Mouse (Mus musculus): ENCODE measurements at regions not wholly inside any gene's neighbourhood (a gene's known extent, or its start where the extent isn't known, plus 50 kb on each side); places are given as distances from the start of the nearest gene placed in this dataset.

- Histone ChIP-seq H3K4me3 (ENCODE audit: insufficient read depth in 1 of 2, low read depth in 1 of 2, low read length in 2 of 2, poor library complexity in 1 of 2, severe bottlenecking in 1 of 2) (no peak overlapping the region), H3K4me1 (ENCODE audit: control insufficient read depth in 2 of 2, insufficient read depth in 2 of 2, low read length in 2 of 2, poor library complexity in 1 of 2) (no peaks in the 10 kb centered on the region), H3K9me3 (ENCODE audit: control insufficient read depth, insufficient read depth, low read depth, low read length) (no peaks in the 10 kb centered on the region), H3K27ac (ENCODE audit: insufficient read depth, low read depth, low read length, poor library complexity, severe bottlenecking) (no peak overlapping the region), H3K36me3 (ENCODE audit: control insufficient read depth, insufficient read depth, low read length, poor library complexity, severe bottlenecking) (no peaks in the 10 kb centered on the region), H3K9ac (ENCODE audit: insufficient read depth, low read depth, low read length, poor library complexity, severe bottlenecking) (no peak overlapping the region)
- DNase-seq (ENCODE audit: low read depth, low spot score), result no peak
- TF ChIP-seq CHD2 (IDR thresholded peaks at IDR 0.05; ENCODE audit: low read depth, low read length), result no peak
- no peak for TF ChIP-seq ZC3H11A (IDR thresholded peaks at IDR 0.05; ENCODE audit: borderline replicate concordance, low read depth, low read length)
- no peak for TF ChIP-seq MAFK (IDR thresholded peaks at IDR 0.05; ENCODE audit: insufficient read depth, low read depth, low read length)
- no peak for TF ChIP-seq ZNF384 (IDR thresholded peaks at IDR 0.05; ENCODE audit: low read depth, low read length)
- TF ChIP-seq HCFC1 (IDR thresholded peaks at IDR 0.05; ENCODE audit: borderline replicate concordance, insufficient read depth, low read length), result no peak
- in situ Hi-C loops (cut with MboI; ENCODE audit: low sequenced_read_pairs in 2 of 2, unreplicated experiment in 2 of 2), result no loop called here
Measured at GRCm38 (mm10) chr1:35390371-35390770, 540.6 kb downstream of the Plekhb2 start.

GRCm38 (mm10) chr1:35390858-35391586, 541.2 kb downstream of the Plekhb2 start:
- H3K27ac ChIP-seq (ENCODE audit: insufficient read depth, low read depth, low read length, poor library complexity, severe bottlenecking), result no peak overlapping the region
- in situ Hi-C loops (cut with MboI; ENCODE audit: low sequenced_read_pairs in 2 of 2, unreplicated experiment in 2 of 2), result no loop called here
- DNase-seq (ENCODE audit: low read depth, low spot score), result no peak

GRCm38 (mm10) chr1:35393550-35394118, 543.9 kb downstream of the Plekhb2 start:
- Histone ChIP-seq H3K4me3 (ENCODE audit: insufficient read depth in 1 of 2, low read depth in 1 of 2, low read length in 2 of 2, poor library complexity in 1 of 2, severe bottlenecking in 1 of 2) (no peak overlapping the region), H3K27ac (ENCODE audit: insufficient read depth, low read depth, low read length, poor library complexity, severe bottlenecking) (no peak overlapping the region), H3K36me3 (ENCODE audit: control insufficient read depth, insufficient read depth, low read length, poor library complexity, severe bottlenecking) (no peaks in the 10 kb centered on the region), H3K9me3 (ENCODE audit: control insufficient read depth, insufficient read depth, low read depth, low read length) (no peaks in the 10 kb centered on the region), H3K4me1 (ENCODE audit: control insufficient read depth in 2 of 2, insufficient read depth in 2 of 2, low read length in 2 of 2, poor library complexity in 1 of 2) (no peaks in the 10 kb centered on the region), H3K9ac (ENCODE audit: insufficient read depth, low read depth, low read length, poor library complexity, severe bottlenecking) (no peak overlapping the region)
- in situ Hi-C loops (cut with MboI; ENCODE audit: low sequenced_read_pairs in 2 of 2, unreplicated experiment in 2 of 2), result no loop called here
- TF ChIP-seq HCFC1 (IDR thresholded peaks at IDR 0.05; ENCODE audit: borderline replicate concordance, insufficient read depth, low read length) (no peak), ZC3H11A (IDR thresholded peaks at IDR 0.05; ENCODE audit: borderline replicate concordance, low read depth, low read length) (no peak), MAFK (IDR thresholded peaks at IDR 0.05; ENCODE audit: insufficient read depth, low read depth, low read length) (no peak), CHD2 (IDR thresholded peaks at IDR 0.05; ENCODE audit: low read depth, low read length) (no peak), ZNF384 (IDR thresholded peaks at IDR 0.05; ENCODE audit: low read depth, low read length) (no peak)
- no peak for DNase-seq (ENCODE audit: low read depth, low spot score)

More at GRCm38 (mm10) chr1:35390858-35391586, 541.2 kb downstream of the Plekhb2 start:
- Histone ChIP-seq H3K4me1 (ENCODE audit: control insufficient read depth in 2 of 2, insufficient read depth in 2 of 2, low read length in 2 of 2, poor library complexity in 1 of 2) (no peaks in the 10 kb centered on the region), H3K36me3 (ENCODE audit: control insufficient read depth, insufficient read depth, low read length, poor library complexity, severe bottlenecking) (no peaks in the 10 kb centered on the region), H3K9ac (ENCODE audit: insufficient read depth, low read depth, low read length, poor library complexity, severe bottlenecking) (no peak overlapping the region), H3K9me3 (ENCODE audit: control insufficient read depth, insufficient read depth, low read depth, low read length) (no peaks in the 10 kb centered on the region), H3K4me3 (ENCODE audit: insufficient read depth in 1 of 2, low read depth in 1 of 2, low read length in 2 of 2, poor library complexity in 1 of 2, severe bottlenecking in 1 of 2) (no peak overlapping the region)
- TF ChIP-seq HCFC1 (IDR thresholded peaks at IDR 0.05; ENCODE audit: borderline replicate concordance, insufficient read depth, low read length), result no peak
- TF ChIP-seq ZNF384 (IDR thresholded peaks at IDR 0.05; ENCODE audit: low read depth, low read length), result no peak

GRCm38 (mm10) chr1:35400674-35401359, 551.0 kb downstream of the Plekhb2 start:
- H3K9me3 ChIP-seq (ENCODE audit: control insufficient read depth, insufficient read depth, low read depth, low read length), result no peaks in the 10 kb centered on the region
- no peak overlapping the region for H3K27ac ChIP-seq (ENCODE audit: insufficient read depth, low read depth, low read length, poor library complexity, severe bottlenecking)
- no peak overlapping the region for H3K9ac ChIP-seq (ENCODE audit: insufficient read depth, low read depth, low read length, poor library complexity, severe bottlenecking)
- H3K36me3 ChIP-seq (ENCODE audit: control insufficient read depth, insufficient read depth, low read length, poor library complexity, severe bottlenecking), result no peaks in the 10 kb centered on the region
- H3K4me1 ChIP-seq (ENCODE audit: control insufficient read depth in 2 of 2, insufficient read depth in 2 of 2, low read length in 2 of 2, poor library complexity in 1 of 2), result no peaks in the 10 kb centered on the region
- no peak for DNase-seq (ENCODE audit: low read depth, low spot score)
- in situ Hi-C loops (cut with MboI; ENCODE audit: low sequenced_read_pairs in 2 of 2, unreplicated experiment in 2 of 2), result no loop called here
- no peak overlapping the region for H3K4me3 ChIP-seq (ENCODE audit: insufficient read depth in 1 of 2, low read depth in 1 of 2, low read length in 2 of 2, poor library complexity in 1 of 2, severe bottlenecking in 1 of 2)
- no peak for TF ChIP-seq ZC3H11A (IDR thresholded peaks at IDR 0.05; ENCODE audit: borderline replicate concordance, low read depth, low read length)
- TF ChIP-seq HCFC1 (IDR thresholded peaks at IDR 0.05; ENCODE audit: borderline replicate concordance, insufficient read depth, low read length), result no peak
- no peak for TF ChIP-seq ZNF384 (IDR thresholded peaks at IDR 0.05; ENCODE audit: low read depth, low read length)
- TF ChIP-seq MAFK (IDR thresholded peaks at IDR 0.05; ENCODE audit: insufficient read depth, low read depth, low read length), result no peak
- no peak for TF ChIP-seq CHD2 (IDR thresholded peaks at IDR 0.05; ENCODE audit: low read depth, low read length)
